Mouse (Mus musculus) brain, embryonic 14.5 days (tissue): ENCODE data around the gene Spout1.

Experiments used
- CTCF ChIP-seq: fragments of 200-500 bp; IDR thresholded peaks from 2 replicates; pipeline ENCODE4 v1.5.1; 2012; ENCODE audit warnings: inconsistent platforms, mild to moderate bottlenecking, moderate library complexity, borderline replicate concordance; ENCODE audit not compliant: insufficient read depth, insufficient read length; ENCODE audit errors: extremely low read depth
- POLR2A ChIP-seq: fragments of 200-500 bp; IDR thresholded peaks from 2 replicates; pipeline ENCODE4 v1.6.1; 2012; ENCODE audit warnings: mild to moderate bottlenecking, inconsistent platforms, borderline replicate concordance; ENCODE audit not compliant: poor library complexity, insufficient read depth, insufficient read length, severe bottlenecking; ENCODE audit errors: extremely low read depth

- TF ChIP-seq CTCF (no peak), POLR2A (no peak)
Measured at GRCm38 (mm10) chr2:30200388-30200925, 22.2 kb upstream of the Spout1 start.
